Mouse (Mus musculus) hindbrain, embryonic 12.5 days (tissue): ENCODE measurements around the gene Lep. TPM values are rescaled to one million over a fixed set of nuclear protein-coding genes. Genes with fewer than 3 reads are reported as not detected.

Experiments used
- ATAC-seq: fragments of 200-750 bp; cut with Nextera tagmentation; 2 replicates; pipeline ENCODE4 v1.8.0; 2017; ENCODE audit warnings: moderate TSS enrichment; ENCODE audit not compliant: low FRiP score
- H3K27ac ChIP-seq: fragments of 300-500 bp; sonication (generic); 2 replicates; pipeline ENCODE4 v1.5.1; 2016; ENCODE audit warnings: mild to moderate bottlenecking
- H3K27me3 ChIP-seq: fragments of 300-500 bp; sonication (generic); 2 replicates; pipeline ENCODE4 v1.6.1; 2016; ENCODE audit warnings: mild to moderate bottlenecking
- H3K36me3 ChIP-seq: fragments of 300-500 bp; sonication (generic); 2 replicates; pipeline ENCODE4 v1.6.1; 2016; ENCODE audit warnings: mild to moderate bottlenecking
- H3K4me1 ChIP-seq: fragments of 300-500 bp; sonication (generic); 2 replicates; pipeline ENCODE4 v1.6.1; 2016
- H3K4me2 ChIP-seq: fragments of 300-500 bp; sonication (generic); replicated peaks from 2 replicates; pipeline ENCODE4 v1.6.1; 2016; ENCODE audit warnings: mild to moderate bottlenecking
- H3K4me3 ChIP-seq: fragments of 300-500 bp; sonication (generic); 2 replicates; pipeline ENCODE4 v1.5.1; 2016; ENCODE audit warnings: mild to moderate bottlenecking
- H3K9ac ChIP-seq: fragments of 300-500 bp; sonication (generic); 2 replicates; pipeline ENCODE4 v1.6.1; 2016; ENCODE audit warnings: mild to moderate bottlenecking, moderate library complexity
- H3K9me3 ChIP-seq: fragments of 300-500 bp; sonication (generic); replicated peaks from 2 replicates; pipeline ENCODE4 v1.6.1; 2016; ENCODE audit warnings: mild to moderate bottlenecking
- WGBS: fragments of 180-500 bp; shearing (Covaris S2); methylation state at CpG from one replicate; pipeline ENCODE4 v1.1.7; 2016; 5-methylcytosine and 5-hydroxymethylcytosine counted together
- polyA plus RNA-seq: library from polyadenylated mRNA; unstranded; fragments of >200 nt; fragmentation: Nextera tagmentation; extraction: Ambion mirVana; gene quantifications from 2 replicates; pipeline ENCODE4 v1.2.1, GENCODE M21; 2016

The Lep gene
- polyA plus RNA-seq, 1 experiment from 2014 or later = not detected

GRCm38 (mm10) chr6:29099536-29100170 is 39.6 kb downstream of the Lep start:
- Histone ChIP-seq H3K4me3 (no peak overlapping the region), H3K36me3 (no peaks in the 10 kb centered on the region), H3K27me3 (no peaks in the 10 kb centered on the region), H3K27ac (0 out of 2 replicates have a peak overlapping the region, but pooled peaks have one; percentile 12), H3K4me2 (no peak overlapping the region), H3K9me3 (no peaks in the 10 kb centered on the region), H3K4me1 (peaks cover 2% of the 10 kb centered on the region; the same call in 1 of the 2 replicates), H3K9ac (no peak overlapping the region)
- 57% methylated on average over 14 of the region's 14 CpGs for WGBS
- ATAC-seq = no peak

DNA sequence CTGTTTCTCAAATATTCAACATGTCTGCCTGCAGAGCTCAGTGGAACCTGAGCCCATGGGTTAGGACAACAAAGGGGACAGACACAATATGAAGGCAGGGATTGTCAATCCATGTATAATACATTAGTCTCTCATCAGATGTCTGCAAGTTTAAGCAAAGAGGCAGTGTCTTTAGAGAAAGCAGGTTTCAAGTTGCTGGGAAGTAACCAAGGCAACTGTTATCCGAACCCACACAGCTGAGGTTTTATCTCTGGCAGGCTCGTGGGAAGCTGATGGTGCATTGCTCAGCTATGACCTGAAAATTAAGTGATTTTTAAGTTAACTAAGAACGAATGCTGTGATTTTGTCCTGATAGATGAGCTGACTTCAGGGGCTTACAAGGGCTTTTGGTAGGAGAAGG is 40.4 kb downstream of the Lep start:
- Histone ChIP-seq H3K4me2 (no peak overlapping the region), H3K27me3 (no peaks in the 10 kb centered on the region), H3K9ac (no peak overlapping the region), H3K27ac (0 out of 2 replicates have a peak overlapping the region, but pooled peaks have one; percentile 12), H3K4me3 (no peak overlapping the region), H3K4me1 (peaks cover 2% of the 10 kb centered on the region; the same call in 1 of the 2 replicates), H3K9me3 (no peaks in the 10 kb centered on the region), H3K36me3 (no peaks in the 10 kb centered on the region)
- ATAC-seq = no peak
- 18% methylated on average over 3 of the region's 3 CpGs for WGBS

- no peak overlapping the region for H3K4me2 ChIP-seq
- no peaks in the 10 kb centered on the region for H3K27me3 ChIP-seq
- H3K9me3 ChIP-seq = no peaks in the 10 kb centered on the region
- no peak overlapping the region for H3K27ac ChIP-seq
- peaks cover 2% of the 10 kb centered on the region; the same call in 1 of the 2 replicates for H3K4me1 ChIP-seq
- no peak overlapping the region for H3K4me3 ChIP-seq
- ATAC-seq = no peak
- 86% methylated on average over 9 of the region's 9 CpGs for WGBS
- no peaks in the 10 kb centered on the region for H3K36me3 ChIP-seq
- no peak overlapping the region for H3K9ac ChIP-seq
These were observed 41.3 kb downstream of the Lep start for GRCm38 (mm10) chr6:29101248-29101864.

DNA sequence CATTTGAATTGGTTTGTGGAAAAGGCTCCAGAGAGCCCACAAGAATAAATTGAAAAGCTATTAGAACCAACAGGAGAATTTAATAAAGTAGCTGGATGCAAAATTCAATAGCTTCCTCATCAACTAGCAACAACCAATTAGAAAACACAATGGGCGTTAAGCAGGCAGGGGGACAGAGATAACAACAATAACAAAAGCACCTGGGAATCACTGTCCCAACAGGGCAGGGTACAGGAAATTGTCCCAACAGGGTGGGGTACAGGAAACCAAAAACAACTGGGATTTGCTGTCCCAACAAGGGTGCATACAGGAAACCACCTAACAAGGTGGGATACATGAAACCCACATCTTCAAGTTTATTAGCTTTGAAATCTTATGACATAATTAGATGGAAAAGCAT is 48.4 kb downstream of the Lep start:
- H3K36me3 ChIP-seq = no peaks in the 10 kb centered on the region
- no peaks in the 10 kb centered on the region for H3K27me3 ChIP-seq
- 81% methylated on average over 1 of the region's 1 CpGs for WGBS
- H3K9me3 ChIP-seq = peaks cover 6% of the 10 kb centered on the region; the same call in 1 of the 2 replicates
- no peak overlapping the region for H3K9ac ChIP-seq
- H3K4me3 ChIP-seq = no peak overlapping the region
- H3K27ac ChIP-seq = no peak overlapping the region
- H3K4me2 ChIP-seq = no peak overlapping the region
- no peaks in the 10 kb centered on the region for H3K4me1 ChIP-seq
- no peak for ATAC-seq

GRCm38 (mm10) chr6:29111501-29111900 is 51.5 kb downstream of the Lep start:
- Histone ChIP-seq H3K4me2 (no peak overlapping the region), H3K4me1 (no peaks in the 10 kb centered on the region), H3K9me3 (peaks cover 6% of the 10 kb centered on the region; the same call in 1 of the 2 replicates), H3K36me3 (no peaks in the 10 kb centered on the region), H3K27ac (no peak overlapping the region), H3K9ac (no peak overlapping the region), H3K4me3 (no peak overlapping the region), H3K27me3 (no peaks in the 10 kb centered on the region)
- WGBS = 88% methylated on average over 4 of the region's 4 CpGs
- no peak for ATAC-seq

- H3K27ac ChIP-seq = no peak overlapping the region
- WGBS = 73% methylated on average over 7 of the region's 7 CpGs
- H3K9me3 ChIP-seq = peaks cover 6% of the 10 kb centered on the region; the same call in 1 of the 2 replicates
- no peak for ATAC-seq
- H3K4me3 ChIP-seq = no peak overlapping the region
- no peaks in the 10 kb centered on the region for H3K36me3 ChIP-seq
- H3K4me2 ChIP-seq = no peak overlapping the region
- no peak overlapping the region for H3K9ac ChIP-seq
- no peaks in the 10 kb centered on the region for H3K27me3 ChIP-seq
- 0 out of 2 replicates have a peak, but pooled peaks cover 7% of the 10 kb centered on the region for H3K4me1 ChIP-seq
These were observed 55.7 kb downstream of the Lep start for GRCm38 (mm10) chr6:29115756-29116155.

DNA sequence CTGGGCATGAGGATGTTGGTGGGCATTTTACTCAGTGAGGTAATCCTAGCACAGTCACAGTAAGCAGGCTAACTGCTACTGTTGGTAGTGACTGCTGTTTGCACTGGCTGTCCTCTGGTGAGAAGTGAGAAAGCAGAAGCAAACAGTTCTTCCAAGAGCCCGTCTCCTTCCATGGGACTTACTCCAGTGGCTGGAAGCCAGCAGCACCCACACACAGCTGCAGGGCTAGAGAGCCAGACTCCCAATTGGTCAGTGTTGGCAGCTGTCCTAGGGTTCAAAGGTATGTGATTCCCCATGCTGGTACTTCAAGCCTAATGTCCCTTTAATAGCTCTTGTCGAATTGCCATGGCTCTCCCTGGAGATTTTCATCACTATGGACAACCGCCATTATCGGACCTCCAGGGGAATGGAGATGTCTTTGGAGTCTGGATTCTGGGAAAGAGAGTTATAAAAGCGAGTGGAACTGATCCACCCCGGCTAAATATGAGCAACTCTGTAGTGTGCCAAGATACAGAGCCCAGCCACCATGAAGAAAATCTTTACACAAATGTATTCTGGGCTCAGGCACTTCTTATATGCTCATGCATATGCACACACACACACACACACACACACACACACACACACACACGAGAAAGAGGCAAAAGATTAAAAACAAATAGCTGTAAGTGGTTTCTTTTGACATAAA is 57.5 kb downstream of the Lep start:
- Histone ChIP-seq H3K36me3 (no peaks in the 10 kb centered on the region), H3K4me3 (no peak overlapping the region), H3K4me2 (no peak overlapping the region), H3K4me1 (0 out of 2 replicates have a peak, but pooled peaks cover 7% of the 10 kb centered on the region), H3K9ac (no peak overlapping the region), H3K27ac (no peak overlapping the region), H3K27me3 (no peaks in the 10 kb centered on the region), H3K9me3 (no peaks in the 10 kb centered on the region)
- WGBS = 73% methylated on average over 7 of the region's 7 CpGs
- no peak for ATAC-seq

- Histone ChIP-seq H3K4me1 (0 out of 2 replicates have a peak, but pooled peaks cover 7% of the 10 kb centered on the region), H3K9ac (no peak overlapping the region), H3K36me3 (no peaks in the 10 kb centered on the region), H3K27ac (no peak overlapping the region), H3K9me3 (no peaks in the 10 kb centered on the region), H3K27me3 (no peaks in the 10 kb centered on the region), H3K4me2 (no peak overlapping the region), H3K4me3 (no peak overlapping the region)
- no peak for ATAC-seq
These were observed 58.2 kb downstream of the Lep start for GRCm38 (mm10) chr6:29118231-29118630.

- Histone ChIP-seq H3K27me3 (no peaks in the 10 kb centered on the region), H3K9ac (no peak overlapping the region), H3K36me3 (peaks cover 3% of the 10 kb centered on the region; the same call in 1 of the 2 replicates), H3K4me1 (0 out of 2 replicates have a peak, but pooled peaks cover 7% of the 10 kb centered on the region), H3K4me3 (no peak overlapping the region), H3K4me2 (no peak overlapping the region), H3K27ac (no peak overlapping the region), H3K9me3 (no peaks in the 10 kb centered on the region)
- 81% methylated on average over 4 of the region's 4 CpGs for WGBS
- no peak for ATAC-seq
These were observed 58.9 kb downstream of the Lep start for GRCm38 (mm10) chr6:29118963-29119362.

DNA sequence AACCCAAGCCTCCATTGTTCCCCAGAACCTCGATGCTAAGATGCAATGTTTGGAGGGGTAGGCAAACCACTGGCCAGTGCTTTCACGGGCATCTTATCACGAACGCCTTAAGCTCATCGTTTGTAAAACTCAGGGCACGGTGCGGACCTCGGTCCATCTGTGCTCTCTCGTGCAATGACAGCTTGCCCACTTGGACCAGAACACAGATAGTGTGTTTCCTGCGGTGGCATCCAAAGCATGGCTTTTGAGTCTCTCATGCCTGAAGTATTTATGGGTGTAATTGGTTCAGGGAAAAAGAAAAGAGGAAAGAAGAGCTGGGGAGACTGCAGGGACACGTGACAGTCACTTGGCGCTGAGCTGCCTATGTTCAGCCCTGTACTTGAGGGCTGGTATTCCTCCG is 60.0 kb downstream of the Lep start:
- Histone ChIP-seq H3K27ac (no peak overlapping the region), H3K9me3 (no peaks in the 10 kb centered on the region), H3K36me3 (peaks cover 11% of the 10 kb centered on the region), H3K9ac (no peak overlapping the region), H3K4me1 (0 out of 2 replicates have a peak, but pooled peaks cover 7% of the 10 kb centered on the region), H3K4me2 (no peak overlapping the region), H3K4me3 (no peak overlapping the region), H3K27me3 (no peaks in the 10 kb centered on the region)
- ATAC-seq = no peak
- WGBS = 92% methylated on average over 13 of the region's 13 CpGs
